Mouse (Mus musculus): ENCODE data around the gene Dlk2.

Dlk2 gene

GRCm38 (mm10) chr17:46297364-46298219 lies at the start of gene Dlk2:
Gene Dlk2, plus strand, starts transcription at chr17:46297421.
- peak; percentile 68 to 76 for DNase-seq (ENCODE audit: low spot score in 2 of 2)

- DNase-seq (ENCODE audit: low spot score in 2 of 2), result peak; percentile 95 to 97
These were observed 49.6 kb upstream of the Dlk2 start, which contains the start of the genes Polr1c and Yipf3 for GRCm38 (mm10) chr17:46247512-46248188. Gene Polr1c, minus strand, starts transcription at chr17:46248054. Gene Yipf3, plus strand, starts transcription at chr17:46248080.

GRCm38 (mm10) chr17:46248189-46248522 lies 49.1 kb upstream of the Dlk2 start:
- DNase-seq (ENCODE audit: low spot score in 2 of 2), result no peak

- no peak for DNase-seq (ENCODE audit: low spot score in 2 of 2)
These were observed 46.0 kb upstream of the Dlk2 start for GRCm38 (mm10) chr17:46251174-46251573.

- no peak for DNase-seq (ENCODE audit: low spot score in 2 of 2)
These were observed 44.4 kb upstream of the Dlk2 start for GRCm38 (mm10) chr17:46252571-46253451.

GRCm38 (mm10) chr17:46253452-46254084 lies 43.7 kb upstream of the Dlk2 start, which contains the start of gene Lrrc73:
Gene Lrrc73, plus strand, starts transcription at chr17:46253531.
- DNase-seq (ENCODE audit: low spot score in 2 of 2), result peak; percentile 94 to 97

- peak; percentile 54 for DNase-seq (ENCODE audit: low spot score in 2 of 2)
These were observed 43.1 kb upstream of the Dlk2 start for GRCm38 (mm10) chr17:46254106-46254505.

- no peak for DNase-seq (ENCODE audit: low spot score in 2 of 2)
These were observed 42.1 kb upstream of the Dlk2 start for GRCm38 (mm10) chr17:46255147-46255546.

- DNase-seq (ENCODE audit: low spot score in 2 of 2), result no peak
These were observed 38.8 kb upstream of the Dlk2 start for GRCm38 (mm10) chr17:46258279-46259053.

- no peak for DNase-seq (ENCODE audit: low spot score in 2 of 2)
These were observed 37.5 kb upstream of the Dlk2 start for GRCm38 (mm10) chr17:46259675-46260074.

GRCm38 (mm10) chr17:46262201-46262694 lies 35.0 kb upstream of the Dlk2 start:
- no peak for DNase-seq (ENCODE audit: low spot score in 2 of 2)

GRCm38 (mm10) chr17:46265502-46265901 lies 31.7 kb upstream of the Dlk2 start:
- DNase-seq (ENCODE audit: low spot score in 2 of 2), result no peak

- peak; percentile 90 to 91 for DNase-seq (ENCODE audit: low spot score in 2 of 2)
These were observed 31.2 kb upstream of the Dlk2 start for GRCm38 (mm10) chr17:46265918-46266618.

GRCm38 (mm10) chr17:46266986-46267385 lies 30.2 kb upstream of the Dlk2 start:
- no peak for DNase-seq (ENCODE audit: low spot score in 2 of 2)

GRCm38 (mm10) chr17:46267511-46267910 lies 29.7 kb upstream of the Dlk2 start:
- DNase-seq (ENCODE audit: low spot score in 2 of 2), result no peak

GRCm38 (mm10) chr17:46268026-46268720 lies 29.0 kb upstream of the Dlk2 start:
- no peak for DNase-seq (ENCODE audit: low spot score in 2 of 2)

GRCm38 (mm10) chr17:46269771-46270534 lies 27.3 kb upstream of the Dlk2 start:
- DNase-seq (ENCODE audit: low spot score in 2 of 2), result no peak

GRCm38 (mm10) chr17:46272058-46272457 lies 25.2 kb upstream of the Dlk2 start:
- DNase-seq (ENCODE audit: low spot score in 2 of 2), result no peak
